Mouse (Mus musculus) testis, adult 2 months (tissue): ENCODE results near the gene Olfr823.
"Not testable (repeated sequence)": the region's sequence is repeated elsewhere in the genome, so short reads cannot be mapped to it uniquely, and the experiment has no call there.

Source experiments
- CTCF ChIP-seq: fragments of 200-500 bp; IDR thresholded peaks from 2 replicates; pipeline ENCODE4 v1.5.1; 2012; ENCODE audit warnings: low read depth, mild to moderate bottlenecking, inconsistent platforms, low read length, moderate library complexity; ENCODE audit not compliant: control insufficient read depth, insufficient read depth, insufficient replicate concordance
- POLR2A ChIP-seq: fragments of 200-500 bp; IDR thresholded peaks from 2 replicates; pipeline ENCODE4 v1.6.1; 2012; ENCODE audit warnings: low read depth, mild to moderate bottlenecking, inconsistent platforms, low read length, moderate library complexity; ENCODE audit not compliant: control insufficient read depth

DNA sequence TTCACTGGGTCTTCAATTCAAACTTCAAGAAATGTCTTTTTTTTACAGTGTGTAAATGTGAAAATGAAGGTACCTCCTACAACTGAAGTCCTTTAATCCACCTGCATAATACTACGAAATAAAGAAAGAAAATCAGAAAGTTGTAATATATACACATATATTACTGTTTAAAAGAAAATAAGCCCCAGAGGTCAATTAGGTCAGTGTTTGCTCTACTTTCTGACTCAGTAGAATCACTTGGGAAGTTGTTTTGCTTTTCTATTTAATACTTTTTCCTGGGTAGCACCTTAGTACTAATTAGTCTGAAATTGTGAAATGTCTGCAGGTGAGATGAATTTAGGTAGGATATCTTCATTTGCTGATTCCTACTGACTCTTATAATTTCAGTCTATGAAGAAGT lies at the start of gene Olfr823:
- not testable (repeated sequence) for TF ChIP-seq CTCF, POLR2A
